Mouse (Mus musculus): ENCODE results near the gene R3hdml.
A peak's percentile ranks its signal among the peaks of the same experiment; 100 is the strongest.

Gene R3hdml

DNA sequence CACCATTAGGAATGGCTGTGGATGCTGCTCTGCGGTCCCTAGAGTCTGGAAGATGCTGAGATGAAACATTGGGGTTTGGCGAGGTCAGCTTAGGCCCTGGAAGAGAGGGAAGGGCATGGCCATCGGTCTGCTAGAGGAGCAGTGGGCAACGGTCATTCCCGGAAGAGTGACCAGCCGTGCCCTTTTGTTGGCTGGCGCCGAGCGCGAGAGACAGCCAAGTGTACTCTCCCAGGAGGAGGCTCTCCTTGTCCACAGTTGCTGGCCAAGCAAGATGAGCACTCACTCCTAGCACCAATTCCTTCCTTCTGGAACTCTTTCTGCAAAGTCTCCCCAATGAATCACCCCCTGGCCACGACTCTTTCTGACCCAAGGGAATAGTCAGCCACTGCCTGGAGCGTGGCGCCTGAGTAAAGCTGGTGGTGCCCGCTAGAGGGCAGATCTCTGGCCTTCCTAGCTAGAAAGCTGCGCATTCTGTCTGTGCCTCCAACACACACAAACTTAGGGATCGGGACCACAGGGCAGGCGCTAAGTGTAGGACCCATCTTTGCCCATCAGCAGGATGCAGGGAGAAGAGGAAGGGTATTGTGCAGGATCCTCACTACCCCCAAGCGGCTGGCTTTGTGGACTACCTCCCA lies 11.8 kb upstream of the R3hdml start:
- DNase-seq: no peak

DNA sequence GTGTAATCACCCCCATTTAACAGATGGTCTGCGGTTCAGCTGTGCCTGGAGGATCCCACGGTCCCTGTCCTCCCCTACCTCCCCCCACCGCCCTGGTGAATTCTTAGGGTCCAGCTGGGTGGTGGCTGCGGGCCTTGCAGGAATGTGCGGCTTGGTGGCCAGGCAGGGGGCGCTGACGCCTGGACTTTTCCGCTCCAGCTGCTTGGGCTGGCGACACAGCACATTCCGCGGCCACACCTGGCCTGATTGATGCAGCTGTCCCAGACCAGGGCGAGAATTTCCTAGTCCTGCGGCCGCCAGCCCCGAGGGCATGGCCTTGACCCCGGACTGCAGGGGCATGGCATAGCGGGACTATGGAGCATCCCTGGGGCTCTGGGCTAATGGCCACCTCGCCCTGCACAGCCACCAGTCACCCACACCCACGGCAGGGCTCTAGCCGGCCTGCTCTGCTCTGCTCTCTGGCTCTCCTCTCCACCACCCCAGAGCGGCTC lies 10.5 kb upstream of the R3hdml start:
- peak; percentile 42 for DNase-seq

DNA sequence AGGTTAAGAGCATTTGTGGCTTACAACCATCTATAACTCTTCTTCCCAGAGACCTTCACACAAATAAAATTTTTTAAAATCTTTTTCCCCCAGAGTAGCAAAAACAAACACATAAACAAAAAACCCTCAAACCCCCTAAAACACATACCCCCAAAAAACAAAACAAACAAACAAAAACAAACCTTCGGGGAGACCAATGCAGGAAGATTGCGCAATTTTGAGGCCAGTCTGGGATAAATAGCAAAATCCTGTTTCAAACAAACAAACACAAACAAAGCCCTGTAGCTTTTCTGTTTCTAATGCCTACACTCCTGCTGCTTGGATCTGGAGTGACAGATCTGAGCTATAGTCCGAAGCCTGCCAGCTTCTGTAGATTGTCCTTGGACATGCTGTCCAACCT lies 4.8 kb upstream of the R3hdml start:
- no peak for DNase-seq

- no peak for DNase-seq
Measured at GRCm38 (mm10) chr2:163489725-163490291, 2.3 kb upstream of the R3hdml start.

DNA sequence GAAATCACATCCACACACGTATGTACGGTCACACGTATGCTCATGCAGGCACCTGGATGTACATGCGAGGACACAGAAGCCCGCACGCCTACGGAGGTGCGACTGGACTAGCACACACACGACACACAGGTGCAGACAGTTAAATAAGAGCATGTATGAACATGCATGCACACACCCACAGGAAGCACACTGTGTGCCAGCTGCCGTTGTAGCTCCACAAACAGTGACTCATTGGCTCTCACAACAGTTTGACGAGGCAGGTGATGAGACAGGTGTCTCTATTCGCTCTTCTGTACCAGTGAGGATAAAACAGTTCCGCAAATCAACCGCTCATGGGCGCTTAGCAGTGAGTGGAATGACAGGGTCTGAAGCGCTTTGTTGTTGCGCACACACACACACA lies 1.5 kb upstream of the R3hdml start:
- DNase-seq: no peak

- no peak for DNase-seq
Measured at GRCm38 (mm10) chr2:163491351-163491750, 767 bp upstream of the R3hdml start.

- no peak for DNase-seq
Measured at GRCm38 (mm10) chr2:163493031-163493430, 913 bp downstream of the R3hdml start.

- DNase-seq: no peak
Measured at GRCm38 (mm10) chr2:163493976-163494375, 1.9 kb downstream of the R3hdml start.

GRCm38 (mm10) chr2:163494456-163494855 lies 2.3 kb downstream of the R3hdml start:
- no peak for DNase-seq

GRCm38 (mm10) chr2:163502219-163502618 lies 10.1 kb downstream of the R3hdml start:
- no peak for DNase-seq

GRCm38 (mm10) chr2:163503191-163503590 lies 11.1 kb downstream of the R3hdml start:
- DNase-seq: no peak

- DNase-seq: peak; percentile 32
Measured at GRCm38 (mm10) chr2:163506300-163507004, 14.3 kb downstream of the R3hdml start, which contains the start of gene Hnf4a. Hnf4a (plus strand) TSS chr2:163506808.

- no peak for DNase-seq
Measured at GRCm38 (mm10) chr2:163525761-163526243, 33.7 kb downstream of the R3hdml start.

DNA sequence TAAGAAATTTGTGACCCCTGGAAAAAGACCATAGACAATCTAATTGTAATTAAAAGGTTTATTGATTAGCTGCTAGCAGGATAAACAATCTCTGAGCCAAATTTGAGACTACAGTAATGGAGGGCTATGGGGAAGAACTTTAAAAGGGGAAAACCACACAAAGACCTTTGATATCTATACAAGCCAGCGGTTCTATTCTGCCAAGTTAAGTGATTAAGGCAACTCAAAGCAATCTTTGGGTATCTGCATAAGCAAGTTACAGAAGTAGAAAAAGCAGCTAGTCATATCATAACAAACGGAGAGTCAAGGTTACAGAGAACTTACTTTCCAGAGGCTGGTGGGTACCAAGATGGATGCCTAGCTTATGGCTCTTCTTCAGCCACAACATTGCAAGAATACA lies 35.4 kb downstream of the R3hdml start:
- DNase-seq: no peak

DNA sequence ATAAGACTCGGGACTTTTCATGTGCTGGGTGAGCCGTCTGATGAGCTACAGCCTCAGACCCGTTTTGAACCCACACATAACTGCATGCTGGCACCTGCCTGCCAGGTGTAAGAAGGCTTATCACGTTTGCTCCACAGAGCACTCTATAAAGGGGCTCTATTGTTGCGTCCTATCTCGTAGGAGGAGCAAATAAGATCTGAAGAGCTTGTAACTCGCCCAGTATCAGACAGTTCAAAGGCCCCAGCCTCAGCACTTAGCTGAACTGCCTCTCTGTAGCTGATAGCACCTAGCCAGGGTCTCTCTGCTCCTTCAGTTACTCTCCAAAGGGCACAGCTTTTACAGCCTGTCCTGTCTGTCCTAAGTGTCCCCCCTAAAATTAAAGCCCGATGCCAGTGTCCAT lies 38.3 kb downstream of the R3hdml start:
- no peak for DNase-seq

GRCm38 (mm10) chr2:163531917-163532316 lies 39.8 kb downstream of the R3hdml start:
- peak; percentile 77 for DNase-seq

GRCm38 (mm10) chr2:163533226-163533625 lies 41.1 kb downstream of the R3hdml start:
- DNase-seq: no peak

GRCm38 (mm10) chr2:163534958-163535524 lies 42.9 kb downstream of the R3hdml start:
- DNase-seq: peak; percentile 83

DNA sequence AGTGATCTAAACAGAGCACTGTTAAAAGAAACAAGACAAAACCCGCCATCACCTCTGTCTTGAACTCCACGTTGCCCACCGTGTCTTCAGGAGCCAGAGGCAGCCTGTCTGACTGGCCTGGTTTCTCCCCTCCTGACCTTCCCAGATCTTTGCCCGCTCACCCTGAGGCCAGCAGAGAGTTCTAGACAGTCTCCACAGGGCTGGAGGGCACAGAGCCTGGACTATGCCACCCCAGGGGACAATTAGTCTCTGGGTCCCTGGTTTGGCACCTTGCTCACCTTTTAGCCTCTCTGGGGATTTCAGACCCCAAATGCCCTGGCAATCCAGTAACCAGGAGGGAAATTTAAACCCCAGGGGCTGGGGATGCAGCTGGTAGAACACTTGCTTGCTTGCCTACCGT lies 45.3 kb downstream of the R3hdml start:
- no peak for DNase-seq

GRCm38 (mm10) chr2:163538410-163538809 lies 46.3 kb downstream of the R3hdml start:
- DNase-seq: no peak

- peak; percentile 45 for DNase-seq
Measured at GRCm38 (mm10) chr2:163539321-163540040, 47.4 kb downstream of the R3hdml start.

DNA sequence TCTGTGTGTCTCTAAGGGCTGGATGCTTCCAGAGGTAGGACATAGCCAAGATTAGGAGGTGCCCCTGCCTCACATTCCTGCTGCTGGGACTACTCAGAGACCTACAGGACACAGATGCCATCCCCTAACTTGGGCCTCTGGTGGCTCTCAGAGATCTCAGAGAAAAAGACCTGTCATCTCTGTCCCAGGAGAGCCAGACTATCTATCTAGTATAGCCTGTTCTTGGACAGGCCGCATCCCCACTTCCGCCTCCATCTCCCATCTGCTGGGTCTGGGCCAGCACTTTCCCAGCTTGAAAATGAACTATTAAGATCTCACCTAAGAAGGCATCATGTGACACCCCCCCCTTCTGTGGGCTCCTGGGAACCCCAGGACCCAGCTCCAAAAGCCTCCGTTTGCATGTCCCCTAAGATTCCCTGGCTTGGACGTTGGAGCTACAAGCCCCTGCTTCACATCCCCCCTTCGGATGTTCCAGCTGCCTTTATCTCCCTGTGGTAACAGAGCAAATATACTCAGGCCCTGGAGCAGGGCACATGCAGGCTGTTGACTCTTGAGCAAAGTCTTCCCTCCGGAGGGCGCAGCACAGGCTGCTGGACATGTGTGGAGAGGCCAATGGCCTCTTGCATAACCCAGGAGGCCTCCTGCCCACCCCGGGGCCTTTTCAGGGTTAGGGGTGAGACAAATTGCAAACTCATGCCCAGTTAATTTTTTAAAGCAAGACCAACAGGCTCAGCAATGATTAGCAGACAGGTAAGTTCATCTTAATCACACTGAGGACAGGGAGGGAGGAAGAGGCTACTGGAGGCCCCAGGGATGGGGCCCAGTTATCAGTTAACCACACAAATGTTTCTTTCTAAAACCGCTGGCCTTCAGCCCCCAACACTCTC lies 48.4 kb downstream of the R3hdml start:
- DNase-seq: peak; percentile 71
